Mouse (Mus musculus): Measurements from ENCODE around the gene Vmn1r174. TPM values are rescaled to one million over a fixed set of nuclear protein-coding genes. Genes with fewer than 3 reads are reported as not detected.
"Not testable (repeated sequence)": the region's sequence is repeated elsewhere in the genome, so short reads cannot be mapped to it uniquely, and the experiment has no call there.

Vmn1r174 gene
- not detected for total RNA-seq (2021)
- long read RNA-seq, experiment 1, result 0 reads
- long read RNA-seq, experiment 2, result 0 reads

DNA sequence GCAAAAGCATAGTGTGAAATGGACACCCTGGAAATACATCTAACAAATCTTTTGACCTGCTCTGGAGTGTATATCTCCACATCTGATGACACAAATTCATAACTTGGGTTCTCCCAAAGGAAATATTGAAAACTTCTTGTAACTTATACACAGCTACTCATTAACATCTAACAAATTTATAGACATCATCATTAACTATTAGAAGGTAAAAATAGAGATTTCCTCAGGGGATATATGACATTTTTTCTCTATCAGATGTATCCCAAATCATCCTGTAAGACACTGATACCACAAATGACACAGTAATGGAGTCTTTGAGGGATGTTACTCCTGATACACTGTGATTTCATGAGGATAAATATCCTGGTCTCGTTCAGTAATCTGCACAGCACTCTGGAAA, at the start of gene Vmn1r174:
Vmn1r174 (plus strand) TSS at position 301 of the 400 bp plus-strand sequence.
- intact Hi-C loops (cut with DNase I; ENCODE audit: low total_unique reads); DNase-seq: not testable (repeated sequence)

DNA sequence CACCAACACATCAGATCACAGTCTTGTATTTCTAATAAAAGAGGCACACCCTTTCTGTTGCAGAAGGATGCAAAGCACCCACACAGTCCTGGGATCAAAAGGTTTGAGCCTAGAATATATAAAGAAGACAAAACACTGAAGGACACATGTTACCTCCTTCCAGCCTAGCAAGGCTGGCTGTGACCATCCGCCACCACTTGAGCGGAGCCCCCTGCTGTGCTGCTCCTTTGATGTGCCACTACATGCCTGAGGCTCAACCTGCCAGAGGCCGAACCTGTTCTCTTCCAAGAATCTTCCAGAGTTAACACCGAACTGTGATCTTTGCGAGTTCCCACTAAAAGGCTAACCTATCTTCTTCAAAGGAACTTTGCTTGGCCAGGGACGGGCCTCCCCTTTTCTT, 32.5 kb downstream of the Vmn1r174 start:
- intact Hi-C loops (cut with DNase I; ENCODE audit: low total_unique reads), result no loop called here
- no peak for DNase-seq

- intact Hi-C loops (cut with DNase I; ENCODE audit: low total_unique reads); DNase-seq: not testable (repeated sequence)
These were observed 58.5 kb downstream of the Vmn1r174 start, which contains the start of gene Vmn1r175 for GRCm38 (mm10) chr7:23810543-23810942. Gene Vmn1r175 (minus strand): TSS chr7:23810643.

Other genes with a start within 250 kb of the Vmn1r174 start
- not detected for gene Vmn1r167, start 245.1 kb upstream of the Vmn1r174 start, total RNA-seq (2021)
- gene Vmn1r168, start 212.5 kb upstream of the Vmn1r174 start, total RNA-seq (2021), result not detected
- gene Vmn1r169, start 176.7 kb upstream of the Vmn1r174 start, total RNA-seq (2021), result not detected
- not detected for gene Vmn1r170, start 146.1 kb upstream of the Vmn1r174 start, total RNA-seq (2021)
- not detected for gene Vmn1r171, start 121.5 kb upstream of the Vmn1r174 start, total RNA-seq (2021)
- gene Vmn1r172, start 94.0 kb upstream of the Vmn1r174 start, total RNA-seq (2021), result not detected
- gene Vmn1r173, start 51.6 kb upstream of the Vmn1r174 start, total RNA-seq (2021), result not detected
- not detected for gene Vmn1r175, start 58.4 kb downstream of the Vmn1r174 start, total RNA-seq (2021)
- not detected for gene Vmn1r176, start 85.1 kb downstream of the Vmn1r174 start, total RNA-seq (2021)
- gene Vmn1r177, start 114.2 kb downstream of the Vmn1r174 start, total RNA-seq (2021), result not detected
- not detected for gene Vmn1r178, start 139.7 kb downstream of the Vmn1r174 start, total RNA-seq (2021)
- not detected for gene Vmn1r179, start 174.7 kb downstream of the Vmn1r174 start, total RNA-seq (2021)
- gene Vmn1r180, start 198.4 kb downstream of the Vmn1r174 start, total RNA-seq (2021), result not detected
- gene Vmn1r181, start 222.3 kb downstream of the Vmn1r174 start, total RNA-seq (2021), result not detected
- not detected for gene V1rd19, start 249.4 kb downstream of the Vmn1r174 start, total RNA-seq (2021)